Mouse (Mus musculus) telencephalon, adult 2 months (tissue): ENCODE results near the gene Cldn34b2.
"Not testable (repeated sequence)": the region's sequence is repeated elsewhere in the genome, so short reads cannot be mapped to it uniquely, and the experiment has no call there.

Experiments
- DNase-seq: peaks from one replicate; pipeline ENCODE4 v3.0.0-alpha.2; 2011; ENCODE audit warnings: low read depth, low spot score

Cldn34b2 gene

DNA sequence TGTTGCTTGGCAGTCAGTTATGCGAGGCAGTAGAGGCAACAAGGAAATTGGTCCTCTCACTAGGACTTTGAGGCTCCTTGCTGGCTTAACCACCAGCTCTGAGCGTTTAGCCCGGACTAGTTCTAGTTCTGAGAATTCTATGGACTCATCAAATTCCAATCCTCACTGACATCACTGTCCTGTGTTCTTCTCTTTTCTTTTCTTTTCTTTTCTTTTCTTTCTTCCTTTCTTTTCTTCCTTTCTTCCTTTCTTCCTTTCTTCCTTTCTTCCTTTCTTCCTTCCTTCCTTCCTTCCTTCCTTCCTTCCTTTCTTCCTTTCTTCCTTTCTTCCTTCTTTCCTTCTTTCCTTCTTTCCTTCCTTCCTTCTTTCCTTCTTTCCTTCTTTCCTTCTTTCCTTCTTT is at the start of gene Cldn34b2:
TSS of gene Cldn34b2 (minus strand) at position 101 of the 400 bp plus-strand sequence.
- not testable (repeated sequence) for DNase-seq

DNA sequence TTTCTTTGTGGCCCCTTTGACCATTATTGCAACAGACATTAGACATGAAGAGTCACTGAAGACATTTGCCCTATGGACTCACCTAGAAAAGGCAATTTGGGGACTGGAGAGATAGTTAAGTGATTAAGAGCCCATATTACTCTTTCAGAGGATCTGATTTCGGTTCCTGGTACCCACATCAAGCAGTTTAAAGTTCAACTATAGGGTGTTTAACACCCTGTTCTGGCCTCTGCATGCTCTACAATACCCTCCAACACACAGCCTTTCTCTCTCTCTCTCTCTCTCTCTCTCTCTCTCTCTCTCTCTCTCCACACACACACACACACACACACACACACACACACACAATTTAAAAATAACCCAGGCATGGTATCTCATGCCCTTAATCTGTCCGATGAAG is 49.4 kb upstream of the Cldn34b2 start:
- DNase-seq = no peak

DNA sequence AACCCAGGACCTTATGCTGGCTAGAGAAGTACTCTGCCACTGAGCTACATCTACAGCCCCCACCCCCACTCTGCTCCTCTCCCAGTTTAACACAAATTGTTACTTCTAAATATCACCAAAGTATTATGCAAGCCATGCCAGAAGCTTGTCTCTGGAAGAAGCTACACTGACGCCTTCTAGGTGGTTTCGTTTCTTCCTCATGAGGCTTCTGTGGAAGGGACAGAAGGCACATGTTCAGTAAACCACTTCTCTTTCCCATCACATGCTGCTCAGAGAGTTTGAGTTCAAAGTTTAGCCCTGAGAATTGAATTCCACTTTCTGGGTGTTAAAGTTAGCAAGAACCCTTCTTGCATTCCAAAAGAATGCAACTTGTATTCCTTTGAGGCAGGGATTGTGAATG is 49.0 kb upstream of the Cldn34b2 start:
- DNase-seq = no peak

DNA sequence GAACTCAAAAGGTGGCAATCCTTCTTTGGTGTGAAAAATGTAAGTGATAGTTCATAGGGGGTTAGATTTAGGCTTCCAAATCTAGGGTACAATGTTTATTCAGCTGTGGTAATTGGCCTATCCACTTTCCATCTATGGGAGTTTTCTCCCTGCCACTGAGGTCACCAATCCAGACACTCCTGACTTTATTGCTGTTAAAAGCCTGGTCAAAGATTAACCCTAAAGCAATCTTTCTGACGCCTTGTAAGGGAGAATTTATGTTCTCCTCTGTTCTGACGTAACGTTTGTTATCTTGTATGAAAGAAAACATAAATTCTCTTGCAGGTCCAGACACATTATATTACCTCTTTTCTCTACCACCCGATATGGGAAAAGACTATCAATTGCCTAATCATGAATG is 47.4 kb upstream of the Cldn34b2 start:
- no peak for DNase-seq

DNA sequence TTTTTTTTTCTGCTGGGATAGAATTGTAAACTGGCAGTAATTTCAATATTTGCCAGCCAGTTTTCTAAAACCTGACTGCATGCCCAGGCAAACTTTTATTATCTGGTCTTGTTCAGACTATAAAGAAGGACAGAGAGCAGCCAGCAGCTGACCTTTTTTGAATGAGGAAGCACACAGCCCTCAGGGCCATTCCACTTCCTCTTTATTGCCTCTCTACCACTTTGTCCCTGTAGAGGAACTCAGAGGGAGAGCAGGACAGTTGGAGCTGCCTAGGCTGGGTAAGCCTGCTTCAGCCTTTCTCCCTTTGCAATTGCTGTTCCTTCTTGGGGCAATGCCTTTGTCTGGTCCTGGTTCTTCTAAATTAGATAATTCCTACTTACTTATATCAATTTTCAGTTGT is 44.1 kb upstream of the Cldn34b2 start:
- DNase-seq = no peak

DNA sequence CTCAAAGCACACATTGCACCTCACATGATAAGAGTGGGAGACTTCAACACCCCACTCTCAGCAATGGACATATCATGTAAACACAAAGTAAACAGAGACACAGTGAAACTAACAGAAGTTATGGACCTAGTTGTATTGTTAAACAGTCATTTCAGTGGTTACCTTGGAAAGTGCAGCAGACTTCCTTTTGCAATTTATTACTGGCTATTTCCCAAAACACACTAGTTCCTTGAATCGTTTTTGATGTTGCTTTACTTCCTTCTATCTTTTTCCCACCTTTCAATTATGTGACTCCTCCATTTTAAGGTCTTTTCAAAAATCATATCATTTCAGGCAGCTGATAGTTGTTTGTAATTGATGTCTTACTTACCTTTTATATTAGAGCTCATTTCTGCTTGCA is 43.5 kb upstream of the Cldn34b2 start:
- DNase-seq = no peak

DNA sequence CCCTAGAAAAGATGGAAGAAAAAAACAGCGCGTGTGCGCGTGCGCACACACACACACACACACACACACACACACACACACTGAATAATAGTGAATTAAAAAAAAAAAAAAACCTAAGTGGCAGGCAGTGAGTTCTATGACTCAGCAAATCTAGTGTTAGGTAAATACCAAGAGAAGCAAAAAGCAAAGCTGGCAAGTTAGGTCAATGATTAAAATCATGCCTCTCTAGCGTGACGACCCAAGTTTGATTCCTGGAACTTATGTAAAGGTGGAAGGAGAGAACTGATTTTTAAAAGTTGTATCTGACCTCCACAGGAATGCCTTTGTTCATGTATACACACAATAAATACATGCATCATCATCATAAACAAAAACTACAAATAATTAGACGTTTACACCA is 41.7 kb upstream of the Cldn34b2 start:
- no peak for DNase-seq

DNA sequence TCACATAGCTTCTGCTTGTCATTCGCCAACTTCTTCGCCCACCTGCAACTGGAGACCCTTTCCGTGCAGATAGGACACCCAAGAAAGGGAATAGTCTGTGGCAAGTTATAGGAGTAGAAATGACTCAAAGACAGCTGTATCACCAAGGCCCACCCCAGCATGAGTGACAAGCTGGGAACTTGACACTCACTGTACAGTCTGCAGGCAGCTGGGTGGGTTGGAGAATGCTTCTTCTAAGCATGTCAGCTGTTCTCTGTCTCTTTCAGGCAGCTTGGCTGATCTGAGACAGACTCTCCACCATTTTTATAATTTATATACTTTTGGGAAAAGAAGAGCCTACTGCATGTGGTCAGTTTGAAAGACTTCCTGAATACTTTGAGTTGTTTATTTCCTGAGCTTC is 39.5 kb upstream of the Cldn34b2 start:
- no peak for DNase-seq

DNA sequence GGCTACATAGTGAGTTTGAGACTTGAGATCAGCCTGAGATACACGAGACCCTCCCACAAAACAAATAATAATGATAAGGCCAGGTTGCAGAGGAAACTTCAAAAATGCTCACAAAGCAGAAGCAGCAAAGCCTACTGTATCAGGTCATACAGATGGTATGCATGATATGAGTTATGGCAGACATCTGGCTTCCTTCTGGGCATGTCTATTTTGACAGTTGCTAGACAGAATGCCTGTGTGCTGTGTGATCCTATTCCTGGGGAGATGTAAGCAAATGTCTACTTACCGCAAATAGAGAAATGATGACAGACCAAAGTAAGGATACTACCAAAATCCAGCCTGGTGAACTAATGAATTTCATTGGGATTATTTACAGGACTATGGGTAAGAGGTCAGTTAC is 38.1 kb upstream of the Cldn34b2 start:
- no peak for DNase-seq

DNA sequence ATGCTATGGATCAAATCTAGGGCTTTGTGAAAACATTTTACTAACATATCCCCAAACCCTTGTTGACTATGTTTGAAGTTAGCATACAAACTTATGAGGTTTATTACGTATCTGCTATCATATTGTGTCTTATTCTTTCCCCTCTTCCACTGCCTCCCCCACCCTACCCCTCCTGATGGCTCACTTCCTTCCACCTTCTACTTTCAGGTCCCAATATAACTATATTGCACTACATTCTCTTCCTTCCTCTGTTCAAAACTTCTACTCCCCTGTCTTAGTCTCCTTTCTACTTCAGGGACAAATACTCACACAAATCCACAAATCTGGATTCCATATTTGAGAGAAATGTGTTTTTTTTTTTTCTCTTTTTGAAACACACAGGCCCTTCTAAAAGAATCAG is 35.3 kb upstream of the Cldn34b2 start:
- DNase-seq = no peak

DNA sequence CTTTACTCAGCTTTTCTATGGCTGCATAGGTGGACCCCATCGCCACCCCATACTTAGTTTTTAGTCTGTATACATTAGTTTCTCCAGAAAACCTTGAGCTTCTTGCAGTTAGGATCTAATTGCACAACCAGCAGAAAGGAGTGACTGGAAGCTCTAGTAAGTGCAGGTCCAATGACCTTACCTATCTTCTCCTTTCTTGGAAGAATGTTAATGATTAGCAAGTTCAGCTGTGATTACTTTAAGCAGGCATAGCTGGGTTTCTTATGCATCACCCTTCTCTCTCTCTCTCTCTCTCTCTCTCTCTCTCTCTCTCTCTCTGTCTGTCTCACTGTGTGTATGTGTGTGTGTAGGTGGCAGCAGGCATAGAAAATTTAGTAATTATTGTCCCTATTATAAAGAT is 23.7 kb upstream of the Cldn34b2 start:
- DNase-seq = no peak

DNA sequence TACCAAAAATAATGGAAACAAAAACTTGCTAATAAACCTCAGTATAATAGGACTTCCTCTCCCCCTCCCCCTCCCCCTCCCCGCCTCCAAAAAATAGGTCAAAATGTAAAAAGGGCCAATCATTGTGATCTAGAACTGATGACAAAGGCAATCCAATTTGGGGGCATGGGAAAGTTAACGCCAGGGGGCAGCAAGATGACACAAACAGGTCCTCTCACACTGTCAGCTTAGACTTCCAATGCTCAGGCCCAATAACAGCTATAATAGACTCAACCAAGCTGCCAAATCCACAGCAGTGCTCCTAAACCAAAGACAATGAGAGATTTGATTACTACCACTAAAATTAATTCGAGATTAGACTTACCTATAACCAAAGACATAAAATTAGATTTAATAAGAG is 16.5 kb upstream of the Cldn34b2 start:
- peak; percentile 6 for DNase-seq

DNA sequence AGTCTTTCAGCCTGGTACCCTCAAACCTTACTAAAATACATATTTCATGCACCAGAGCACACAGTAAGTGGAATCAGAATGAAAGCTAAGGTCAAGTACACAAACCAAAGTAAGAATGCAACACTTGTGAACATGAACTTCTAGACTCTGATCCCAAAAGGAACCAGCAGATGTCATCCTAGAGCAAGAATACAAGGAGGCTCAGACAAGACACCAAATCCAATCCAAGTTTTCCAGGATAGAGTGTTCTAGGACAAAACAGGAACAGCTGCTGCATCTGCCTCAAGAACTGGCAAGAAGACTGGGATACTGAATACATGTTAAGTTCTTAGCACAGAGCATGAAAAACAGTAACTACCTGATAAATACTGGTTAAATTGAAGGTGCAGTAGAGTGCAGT is 30.2 kb downstream of the Cldn34b2 start:
- DNase-seq = peak; percentile 0

DNA sequence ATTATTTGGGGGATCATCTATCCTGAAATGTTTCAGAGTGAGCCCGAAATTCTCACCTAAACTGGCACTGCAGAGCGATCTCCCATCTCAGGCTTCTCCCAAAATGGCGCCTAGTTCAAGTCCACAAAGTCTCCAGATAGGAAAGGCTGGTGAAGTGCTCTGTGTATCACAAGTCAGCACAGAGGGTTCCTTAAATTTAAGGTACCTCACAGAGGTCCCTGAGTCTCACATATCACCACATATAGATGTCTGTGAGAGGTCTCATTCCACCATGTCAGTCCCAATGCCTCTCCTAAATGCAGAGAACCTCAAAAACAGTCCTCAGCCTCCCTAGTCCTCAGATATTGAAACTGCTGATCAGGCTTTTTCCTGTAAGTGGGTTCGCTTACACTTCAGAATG is 34.6 kb downstream of the Cldn34b2 start, which contains the start of gene Magea2:
TSS of gene Magea2 (minus strand) at position 101 of the 400 bp plus-strand sequence.
- DNase-seq = not testable (repeated sequence)

DNA sequence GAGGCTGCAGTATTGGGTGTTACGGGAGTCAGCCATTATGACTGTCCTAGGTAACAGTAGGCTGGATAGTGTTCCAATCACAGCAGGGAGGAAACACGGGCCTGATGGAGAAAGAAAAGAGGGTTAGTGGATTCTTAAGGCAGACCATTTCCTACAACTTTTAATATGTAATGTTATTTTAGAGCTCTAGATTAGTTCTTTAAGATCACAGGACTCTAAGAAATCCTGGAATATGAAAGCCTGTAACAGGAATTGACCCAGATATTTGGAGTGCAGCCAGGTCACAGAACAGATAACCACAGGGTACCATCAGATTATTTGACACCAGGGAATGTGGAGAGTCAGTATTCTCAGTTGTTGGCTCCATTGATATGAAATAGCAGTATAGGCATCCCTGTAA is 38.5 kb downstream of the Cldn34b2 start, which contains the start of gene Magea1:
TSS of gene Magea1 (minus strand) at position 101 of the 400 bp plus-strand sequence.
- DNase-seq = not testable (repeated sequence)
